8 mouse cellular contexts compared by ENCODE assay signal in genomic region chr7:82785970-82786647, GRCm38 (mm10).
DNase-seq lines count a peak whose midpoint lies in the region; ATAC-seq lines count a peak whose summit lies in the region.

No protein-coding gene starts in this region.

- H3K27me3 ChIP-seq in midbrain, embryonic 13.5 days, result 0 out of 2 replicates have a peak, but pooled peaks cover 2% of the 10 kb centered on the region
- no peaks in the 10 kb centered on the region for H3K27me3 ChIP-seq in midbrain, embryonic 14.5 days (ENCODE audit: control insufficient read depth, insufficient read depth, low read length)

- H3K4me1 ChIP-seq in midbrain, embryonic 13.5 days (replicated peaks), result 0 out of 2 replicates have a peak, but pooled peaks cover 3% of the 10 kb centered on the region
- H3K4me1 ChIP-seq in midbrain, embryonic 14.5 days (ENCODE audit: control insufficient read depth, insufficient read depth, low read length), result no peaks in the 10 kb centered on the region

- H3K4me2 ChIP-seq in midbrain, embryonic 13.5 days (replicated peaks), result no peak overlapping the region
- H3K4me2 ChIP-seq in midbrain, embryonic 14.5 days (ENCODE audit: low read length), result no peak overlapping the region

- H3K9ac ChIP-seq in midbrain, embryonic 13.5 days (replicated peaks), result no peak overlapping the region
- no peak overlapping the region for H3K9ac ChIP-seq in midbrain, embryonic 14.5 days (replicated peaks; ENCODE audit: low read length)

- WGBS in midbrain, embryonic 13.5 days, result 81% methylated on average over 2 of the region's 2 CpGs
- WGBS in midbrain, embryonic 14.5 days, result 88% methylated on average over 2 of the region's 2 CpGs

- no peaks in the 10 kb centered on the region for H3K9me3 ChIP-seq in midbrain, embryonic 13.5 days
- H3K9me3 ChIP-seq in midbrain, embryonic 14.5 days (ENCODE audit: control insufficient read depth, low read length), result no peaks in the 10 kb centered on the region

- intact Hi-C loops in heart, postnatal 14 days (cut with DNase I), result no loop called here

- no peak for DNase-seq in frontal cortex, postnatal 25 days (ENCODE audit: low spot score in 2 of 2)
- no peak for DNase-seq in midbrain, embryonic 14.5 days
- DNase-seq in heart, postnatal 14 days, result peak; percentile 11 to 21
- DNase-seq in skeletal muscle tissue, adult 2 months (ENCODE audit: low read depth, low spot score), result peak; percentile 37
- DNase-seq in liver, result no peak

- ATAC-seq in frontal cortex, adult (ENCODE audit: low TSS enrichment), result peak; percentile 82
- ATAC-seq in midbrain, embryonic 13.5 days, result 0 out of 2 replicates have a peak, but pooled peaks have one; percentile 34
- ATAC-seq in midbrain, embryonic 14.5 days (ENCODE audit: low FRiP score, low TSS enrichment), result no peak
- no peak for ATAC-seq in activated CD4-positive, CD25-positive, alpha-beta regulatory T cell, adult 4 months

- H3K27ac ChIP-seq in midbrain, embryonic 13.5 days, result no peak overlapping the region
- H3K27ac ChIP-seq in midbrain, embryonic 14.5 days (replicated peaks; ENCODE audit: low read depth, low read length), result no peak overlapping the region

- no peaks in the 10 kb centered on the region for H3K36me3 ChIP-seq in midbrain, embryonic 13.5 days
- H3K36me3 ChIP-seq in midbrain, embryonic 14.5 days (ENCODE audit: control insufficient read depth, insufficient read depth, low read length), result no peaks in the 10 kb centered on the region

- H3K4me3 ChIP-seq in midbrain, embryonic 13.5 days (replicated peaks), result no peak overlapping the region
- no peak overlapping the region for H3K4me3 ChIP-seq in midbrain, embryonic 14.5 days (replicated peaks; ENCODE audit: low read depth, low read length)

Comparison
In these comparisons a context has a peak if more than half of its experiments do, and no peak if none do; other contexts are left out.
1. ATAC-seq: peak in frontal cortex, adult (single experiment) and midbrain, embryonic 13.5 days (single experiment); none in midbrain, embryonic 14.5 days (single experiment) and activated CD4-positive, CD25-positive, alpha-beta regulatory T cell, adult 4 months (single experiment).
2. DNase-seq: peak in heart, postnatal 14 days (2 of 2) and skeletal muscle tissue, adult 2 months (single experiment); none in frontal cortex, postnatal 25 days (0 of 2), midbrain, embryonic 14.5 days (single experiment) and liver (single experiment).